Mouse (Mus musculus) CH12.LX (cell line): Measurements from ENCODE around the gene Arl2bp. TPM values are rescaled to one million over a fixed set of nuclear protein-coding genes. Genes with fewer than 3 reads are reported as not detected.

Experiments used
- DNase-seq: peaks from one replicate; pipeline ENCODE4 v3.0.0-alpha.2; 2013; ENCODE audit errors: extremely low read depth
- H3K27ac ChIP-seq: 2 replicates; pipeline ENCODE4 v1.5.1; 2012; ENCODE audit warnings: low read depth, mild to moderate bottlenecking, control low read depth, moderate library complexity; ENCODE audit not compliant: insufficient read depth
- H3K27me3 ChIP-seq: replicated peaks from 2 replicates; pipeline ENCODE3; 2012; ENCODE audit warnings: inconsistent platforms
- H3K36me3 ChIP-seq, 2 experiments: replicated peaks in 1 of 2; 2 replicates each; pipeline versions ENCODE3 to v1.6.1; 2012; ENCODE audit warnings: inconsistent platforms in 1 of 2, low read length in 1 of 2, mild to moderate bottlenecking in 1 of 2, mixed read lengths in 1 of 2, moderate library complexity in 1 of 2; ENCODE audit not compliant: control insufficient read depth in 1 of 2, insufficient read depth in 1 of 2
- H3K4me1 ChIP-seq, 2 experiments: 2 replicates each; pipeline ENCODE4 v1.6.1; 2012; ENCODE audit warnings: inconsistent platforms in 1 of 2, moderate library complexity in 1 of 2; ENCODE audit not compliant: insufficient read depth in 2 of 2, control insufficient read depth in 1 of 2
- H3K4me2 ChIP-seq: 2 replicates; pipeline ENCODE4 v1.6.1; 2012; ENCODE audit warnings: low read depth, mild to moderate bottlenecking, control low read depth; ENCODE audit not compliant: poor library complexity, insufficient read depth, severe bottlenecking
- H3K4me3 ChIP-seq, 3 experiments: fragments of 150-350 bp in 1 of 3; sonication (generic) in 1 of 3; replicated peaks in 1 of 3; 2 replicates each; pipeline versions ENCODE3 to v1.5.1; 2011 to 2012; ENCODE audit warnings: low read depth in 2 of 3, low read length in 2 of 3, mild to moderate bottlenecking in 2 of 3, moderate library complexity in 2 of 3, control low read depth in 1 of 3, improper control_type of control experiment in 1 of 3, inconsistent platforms in 1 of 3, mixed read lengths in 1 of 3; ENCODE audit not compliant: poor library complexity in 1 of 3
- H3K79me2 ChIP-seq: replicated peaks from 2 replicates; pipeline ENCODE4 v1.6.1; 2012; ENCODE audit warnings: mild to moderate bottlenecking, moderate library complexity; ENCODE audit not compliant: control insufficient read depth, poor library complexity, insufficient read depth, severe bottlenecking; ENCODE audit errors: extremely low read depth
- H3K9ac ChIP-seq: 2 replicates; pipeline ENCODE4 v1.6.1; 2012; ENCODE audit warnings: low read depth, mild to moderate bottlenecking, control low read depth, moderate library complexity; ENCODE audit not compliant: insufficient read depth
- H3K9me3 ChIP-seq: replicated peaks from 2 replicates; pipeline ENCODE3; 2012; ENCODE audit warnings: low read length, inconsistent platforms, mixed read lengths
- BHLHE40 ChIP-seq: IDR thresholded peaks from 2 replicates; pipeline ENCODE4 v1.6.1; 2011; ENCODE audit warnings: mild to moderate bottlenecking, low read depth, low read length, improper control_type of control experiment
- CHD1 ChIP-seq: IDR thresholded peaks from 2 replicates; pipeline ENCODE4 v1.6.1; 2012; ENCODE audit warnings: low read depth, low read length, improper control_type of control experiment, inconsistent platforms
- CHD2 ChIP-seq: IDR thresholded peaks from 2 replicates; pipeline ENCODE4 v1.6.1; 2011; ENCODE audit warnings: low read length, improper control_type of control experiment
- CTCF ChIP-seq, 2 experiments: IDR thresholded peaks in 1 of 2; conservative IDR thresholded peaks in 1 of 2; 2 replicates each; pipeline ENCODE4 v1.5.1; 2011 to 2012; ENCODE audit warnings: low read depth in 2 of 2, low read length in 2 of 2, improper control_type of control experiment in 1 of 2, inconsistent platforms in 1 of 2, mild to moderate bottlenecking in 1 of 2, moderate library complexity in 1 of 2
- E2F4 ChIP-seq: IDR thresholded peaks from 2 replicates; pipeline ENCODE4 v1.6.1; 2011; ENCODE audit warnings: low read depth, low read length, improper control_type of control experiment; ENCODE audit not compliant: insufficient replicate concordance
- ELF1 ChIP-seq: IDR thresholded peaks from 2 replicates; pipeline ENCODE4 v1.6.1; 2014; ENCODE audit warnings: low read depth, mild to moderate bottlenecking, inconsistent platforms, low read length, improper control_type of control experiment
- EP300 ChIP-seq: IDR thresholded peaks from 2 replicates; pipeline ENCODE4 v1.6.1; 2011; ENCODE audit warnings: low read length, improper control_type of control experiment
- ETS1 ChIP-seq: conservative IDR thresholded peaks from 2 replicates; pipeline ENCODE4 v1.6.1; 2012; ENCODE audit warnings: low read depth, mild to moderate bottlenecking, inconsistent platforms, low read length, improper control_type of control experiment, moderate library complexity
- GABPA ChIP-seq: IDR thresholded peaks from 2 replicates; pipeline ENCODE4 v1.6.1; 2012; ENCODE audit warnings: low read depth, low read length, improper control_type of control experiment, inconsistent platforms; ENCODE audit not compliant: insufficient replicate concordance
- HCFC1 ChIP-seq: IDR thresholded peaks from 2 replicates; pipeline ENCODE4 v1.6.1; 2012; ENCODE audit warnings: low read depth, mild to moderate bottlenecking, inconsistent platforms, low read length, improper control_type of control experiment
- IRF4 ChIP-seq: IDR thresholded peaks from 2 replicates; pipeline ENCODE4 v1.6.1; 2014; ENCODE audit warnings: low read depth, mild to moderate bottlenecking, inconsistent platforms, low read length, improper control_type of control experiment
- JUN ChIP-seq: IDR thresholded peaks from 2 replicates; pipeline ENCODE4 v1.6.1; 2011; ENCODE audit warnings: low read depth, mild to moderate bottlenecking, low read length, improper control_type of control experiment, moderate library complexity; ENCODE audit not compliant: insufficient read depth
- JUND ChIP-seq: conservative IDR thresholded peaks from 2 replicates; pipeline ENCODE4 v1.6.1; 2011; ENCODE audit warnings: low read depth, low read length, improper control_type of control experiment
- KAT2A ChIP-seq: IDR thresholded peaks from 2 replicates; pipeline ENCODE4 v1.6.1; 2012; ENCODE audit warnings: low read length, improper control_type of control experiment, inconsistent platforms; ENCODE audit not compliant: insufficient replicate concordance
- MAFK ChIP-seq: IDR thresholded peaks from 2 replicates; pipeline ENCODE4 v1.6.1; 2011; ENCODE audit warnings: low read length, improper control_type of control experiment; ENCODE audit not compliant: insufficient replicate concordance
- MAX ChIP-seq: IDR thresholded peaks from 2 replicates; pipeline ENCODE4 v1.6.1; 2011; ENCODE audit warnings: low read length, improper control_type of control experiment
- MAZ ChIP-seq: IDR thresholded peaks from 2 replicates; pipeline ENCODE4 v1.6.1; 2012; ENCODE audit warnings: low read depth, mild to moderate bottlenecking, inconsistent platforms, low read length, improper control_type of control experiment, moderate library complexity
- MEF2A ChIP-seq: IDR thresholded peaks from 2 replicates; pipeline ENCODE4 v1.6.1; 2014; ENCODE audit warnings: low read depth, mild to moderate bottlenecking, inconsistent platforms, low read length, improper control_type of control experiment, borderline replicate concordance
- MXI1 ChIP-seq: IDR thresholded peaks from 2 replicates; pipeline ENCODE4 v1.6.1; 2011; ENCODE audit warnings: mild to moderate bottlenecking, low read depth, low read length, improper control_type of control experiment
- MYC ChIP-seq: IDR thresholded peaks from 2 replicates; pipeline ENCODE4 v1.6.1; 2011; ENCODE audit warnings: low read depth, mild to moderate bottlenecking, improper control_type of control experiment, low read length
- NELFE ChIP-seq: IDR thresholded peaks from 2 replicates; pipeline ENCODE4 v1.6.1; 2011; ENCODE audit warnings: low read depth, low read length, improper control_type of control experiment
- NRF1 ChIP-seq: IDR thresholded peaks from 2 replicates; pipeline ENCODE4 v1.6.1; 2014; ENCODE audit warnings: low read depth, mild to moderate bottlenecking, inconsistent platforms, low read length, improper control_type of control experiment, moderate library complexity
- PAX5 ChIP-seq: IDR thresholded peaks from 2 replicates; pipeline ENCODE4 v1.6.1; 2012; ENCODE audit warnings: low read length, inconsistent platforms, mixed read lengths
- POLR2A ChIP-seq: IDR thresholded peaks from 2 replicates; pipeline ENCODE4 v1.6.1; 2011; ENCODE audit warnings: low read depth, mild to moderate bottlenecking, improper control_type of control experiment, low read length
- POLR2AphosphoS2 ChIP-seq: IDR thresholded peaks from 2 replicates; pipeline ENCODE4 v1.6.1; 2011; ENCODE audit warnings: low read depth, low read length, improper control_type of control experiment
- RAD21 ChIP-seq: IDR thresholded peaks from 2 replicates; pipeline ENCODE4 v1.6.1; 2011; ENCODE audit warnings: low read depth, mild to moderate bottlenecking, low read length, improper control_type of control experiment, moderate library complexity
- RCOR1 ChIP-seq: conservative IDR thresholded peaks from 2 replicates; pipeline ENCODE4 v1.6.1; 2012; ENCODE audit warnings: low read depth, mild to moderate bottlenecking, inconsistent platforms, low read length, improper control_type of control experiment
- SIN3A ChIP-seq: IDR thresholded peaks from 2 replicates; pipeline ENCODE4 v1.6.1; 2012; ENCODE audit warnings: low read length, improper control_type of control experiment, inconsistent platforms
- SMC3 ChIP-seq: IDR thresholded peaks from 2 replicates; pipeline ENCODE4 v1.6.1; 2011; ENCODE audit warnings: low read depth, low read length, improper control_type of control experiment
- TBP ChIP-seq: conservative IDR thresholded peaks from 2 replicates; pipeline ENCODE4 v1.6.1; 2011; ENCODE audit warnings: low read depth, low read length, improper control_type of control experiment
- TCF12 ChIP-seq: IDR thresholded peaks from 2 replicates; pipeline ENCODE4 v1.6.1; 2014; ENCODE audit warnings: low read depth, mild to moderate bottlenecking, inconsistent platforms, low read length, improper control_type of control experiment
- UBTF ChIP-seq: IDR thresholded peaks from 2 replicates; pipeline ENCODE4 v1.6.1; 2012; ENCODE audit warnings: low read depth, mild to moderate bottlenecking, inconsistent platforms, low read length, improper control_type of control experiment, moderate library complexity
- USF2 ChIP-seq: conservative IDR thresholded peaks from 2 replicates; pipeline ENCODE4 v1.6.1; 2011; ENCODE audit warnings: low read depth, low read length, improper control_type of control experiment
- ZC3H11A ChIP-seq: IDR thresholded peaks from 2 replicates; pipeline ENCODE4 v1.6.1; 2012; ENCODE audit warnings: low read depth, mild to moderate bottlenecking, inconsistent platforms, low read length, improper control_type of control experiment
- ZKSCAN1 ChIP-seq: IDR thresholded peaks from 2 replicates; pipeline ENCODE4 v1.6.1; 2012; ENCODE audit warnings: low read depth, inconsistent platforms, low read length, improper control_type of control experiment, borderline replicate concordance
- ZMIZ1 ChIP-seq: IDR thresholded peaks from 2 replicates; pipeline ENCODE4 v1.6.1; 2012; ENCODE audit warnings: low read depth, mild to moderate bottlenecking, inconsistent platforms, low read length, improper control_type of control experiment
- dilution Hi-C: fragments of 300-500 bp; cut with MboI; formaldehyde crosslinking; loops from 2 replicates; pipeline ENCODE4 v1.14.3; 2020; ENCODE audit warnings: low sequenced_read_pairs; ENCODE audit not compliant: extremely low pct_unique_long_range_greater_than_20kb, extremely low pct_ligation_motif_present
- in situ Hi-C: fragments of 300-500 bp; cut with MboI; formaldehyde crosslinking; loops from 3 replicates; pipeline ENCODE4 v1.14.3; 2019; ENCODE audit warnings: low sequenced_read_pairs, low pct_ligation_motif_present, low pct_unique_long_range_greater_than_20kb, mixed read lengths
- polyA plus RNA-seq: library from polyadenylated mRNA; unstranded; fragments of >175 nt; gene quantifications from 2 replicates; pipeline ENCODE4 v1.2.1, GENCODE M21; 2012; ENCODE audit warnings: low read depth; ENCODE audit not compliant: insufficient read length
- total RNA-seq, 2 experiments: library from RNA; depleted of rRNA; stranded (reverse); fragments of 300-350 nt in 1 of 2; fragments of >200 nt in 1 of 2; gene quantifications; 2 replicates each; pipeline ENCODE4 v1.2.3; 2012 to 2014

Arl2bp gene
- total and polyA plus RNA-seq, 3 experiments = 24.8 to 107 (median 85.1) TPM

DNA sequence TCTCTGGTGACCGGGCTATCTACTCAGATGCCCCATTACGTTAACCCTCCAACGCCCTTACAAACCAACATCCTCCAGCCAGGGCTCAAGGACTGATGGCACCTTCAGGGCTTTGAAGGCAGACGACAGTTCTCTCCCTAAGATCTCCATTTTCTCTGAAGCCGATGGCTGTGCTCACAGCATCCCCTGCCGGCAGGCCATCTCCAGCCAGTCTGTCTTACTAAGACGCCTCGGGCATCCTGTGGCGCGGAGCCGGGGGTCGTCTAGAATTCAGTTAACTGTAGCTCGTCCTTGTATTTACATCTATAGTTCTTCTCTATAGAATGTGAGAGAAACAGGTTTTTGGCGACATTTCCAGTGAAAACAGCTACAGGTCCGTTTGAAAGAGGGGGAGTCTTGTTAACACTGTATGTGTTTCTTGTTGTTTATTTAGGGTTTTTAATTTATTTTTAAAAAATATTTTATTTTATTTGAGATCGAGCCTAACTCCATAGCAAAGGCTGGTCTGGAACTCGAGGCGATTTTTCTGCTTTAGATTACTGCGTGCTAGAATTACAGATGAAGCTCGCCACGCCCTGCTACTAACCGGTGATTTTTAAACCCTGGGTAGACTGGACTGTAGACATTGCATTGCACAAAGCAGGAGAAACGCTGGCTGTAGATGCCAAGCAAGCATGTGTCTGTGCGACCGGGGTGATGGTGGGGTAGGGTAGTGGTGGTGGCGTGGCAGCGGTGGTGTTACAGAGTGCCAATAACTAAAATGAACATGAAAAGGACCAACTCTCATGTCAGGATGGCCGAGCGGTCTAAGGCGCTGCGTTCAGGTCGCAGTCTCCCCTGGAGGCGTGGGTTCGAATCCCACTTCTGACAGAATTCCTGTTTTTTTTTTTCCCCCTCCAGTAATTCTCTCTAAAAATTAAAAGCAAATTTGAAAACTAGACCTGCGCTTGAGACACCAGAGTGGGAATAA, 36.7 kb downstream of the Arl2bp start:
- Histone ChIP-seq H3K27ac (peak overlapping the region; percentile 83), H3K9ac (peak overlapping the region; percentile 75), H3K4me3 (peak overlapping the region; percentile 50 to 71 (median 67)), H3K9me3 (no peaks in the 10 kb centered on the region), H3K4me2 (peak overlapping the region; percentile 63), H3K4me1 (peaks cover 16 to 27% of the 10 kb centered on the region in 2 experiments), H3K36me3 (no peaks in the 10 kb centered on the region), H3K27me3 (peaks cover under 1% of the 10 kb centered on the region), H3K79me2 (no peaks in the 10 kb centered on the region)
- dilution Hi-C loops (no loop called here), in situ Hi-C loops (loop anchor here (10.0 kb wide), 1 partner anchor 202 kb away; no protein-coding TSS in a partner anchor)
- peak; percentile 92 for DNase-seq
- TF ChIP-seq SMC3 (peak; percentile 93), CHD2 (peak; percentile 50; the same call in 1 of the 2 replicates), MAX (no peak; the same call in 1 of the 2 replicates), USF2 (no peak), NELFE (peak; percentile 55; the same call in 1 of the 2 replicates), CTCF (conservative IDR thresholded peaks at IDR 0.05 in 1 of 2, IDR thresholded peaks at IDR 0.05 in 1 of 2; ENCODE audit: low read depth in 2 of 2, low read length in 2 of 2) (peak; percentile 55 to 97; a peak in 3 of 4 replicates), POLR2AphosphoS2 (no peak), CHD1 (peak; percentile 91), HCFC1 (peak; percentile 27; the same call in 1 of the 2 replicates), MXI1 (peak; percentile 93), MYC (peak; percentile 72), IRF4 (peak; percentile 57), BHLHE40 (peak; percentile 21; the same call in 1 of the 2 replicates), UBTF (no peak), POLR2A (no peak; the same call in 1 of the 2 replicates), GABPA (no peak), MEF2A (peak; percentile 59), MAZ (no peak), ZKSCAN1 (no peak), TCF12 (peak; percentile 33; the same call in 1 of the 2 replicates), MAFK (peak; percentile 72; the same call in 1 of the 2 replicates), ETS1 (peak; percentile 44; the same call in 1 of the 2 replicates), ZC3H11A (peak; percentile 72), JUND (no peak), SIN3A (peak; percentile 95), RCOR1 (no peak), ZMIZ1 (no peak), E2F4 (0 out of 2 replicates have a peak, but pooled peaks have one; percentile 77), PAX5 (no peak), ELF1 (peak; percentile 87), KAT2A (0 out of 2 replicates have a peak, but pooled peaks have one; percentile 34), RAD21 (peak; percentile 96), JUN (peak; percentile 2; the same call in 1 of the 2 replicates), TBP (peak; percentile 98), EP300 (0 out of 2 replicates have a peak, but pooled peaks have one; percentile 11), NRF1 (peak; percentile 45; the same call in 1 of the 2 replicates)
